Mouse (Mus musculus) forebrain, embryonic 12.5 days (tissue): Measurements from ENCODE around the gene Gm11569. TPM values are rescaled to one million over a fixed set of nuclear protein-coding genes. Genes with fewer than 3 reads are reported as not detected.
"Not testable (repeated sequence)": the region's sequence is repeated elsewhere in the genome, so short reads cannot be mapped to it uniquely, and the experiment has no call there.

Experiments
- ATAC-seq: fragments of 200-750 bp; cut with Nextera tagmentation; 2 replicates; pipeline ENCODE4 v1.8.0; 2017; ENCODE audit warnings: moderate TSS enrichment; ENCODE audit not compliant: low FRiP score
- H3K27ac ChIP-seq: fragments of 300-500 bp; sonication (generic); 2 replicates; pipeline ENCODE4 v1.5.1; 2016; ENCODE audit warnings: mild to moderate bottlenecking
- H3K27me3 ChIP-seq: fragments of 300-500 bp; sonication (generic); 2 replicates; pipeline ENCODE4 v1.6.1; 2016; ENCODE audit warnings: mild to moderate bottlenecking
- H3K36me3 ChIP-seq: fragments of 300-500 bp; sonication (generic); replicated peaks from 2 replicates; pipeline ENCODE4 v1.6.1; 2016; ENCODE audit warnings: mild to moderate bottlenecking
- H3K4me1 ChIP-seq: fragments of 300-500 bp; sonication (generic); 2 replicates; pipeline ENCODE4 v1.6.1; 2016
- H3K4me2 ChIP-seq: fragments of 300-500 bp; sonication (generic); 2 replicates; pipeline ENCODE4 v1.6.1; 2016; ENCODE audit warnings: mild to moderate bottlenecking, moderate library complexity
- H3K4me3 ChIP-seq: fragments of 300-500 bp; sonication (generic); replicated peaks from 2 replicates; pipeline ENCODE4 v1.5.1; 2016; ENCODE audit warnings: mild to moderate bottlenecking
- H3K9ac ChIP-seq: fragments of 300-500 bp; sonication (generic); 2 replicates; pipeline ENCODE4 v1.6.1; 2016; ENCODE audit warnings: mild to moderate bottlenecking
- H3K9me3 ChIP-seq: fragments of 300-500 bp; sonication (generic); 2 replicates; pipeline ENCODE4 v1.6.1; 2016
- whole genome bisulfite sequencing: fragments of 180-500 bp; shearing (Covaris S2); methylation state at CpG from one replicate; pipeline ENCODE4 v1.1.7; 2016; 5-methylcytosine and 5-hydroxymethylcytosine counted together
- polyA plus RNA-seq: library from polyadenylated mRNA; unstranded; fragments of >200 nt; fragmentation: Nextera tagmentation; extraction: Ambion mirVana; gene quantifications from 2 replicates; pipeline ENCODE4 v1.2.1, GENCODE M21; 2016

Gene Gm11569
- polyA plus RNA-seq = not detected in 2 replicates

- ATAC-seq, H3K27me3 ChIP-seq, H3K9ac ChIP-seq, H3K36me3 ChIP-seq, H3K4me2 ChIP-seq, H3K4me3 ChIP-seq, H3K27ac ChIP-seq, H3K4me1 ChIP-seq, H3K9me3 ChIP-seq: not testable (repeated sequence)
- WGBS = no CpG with 5 or more reads among the region's 1 CpGs
Observed at GRCm38 (mm10) chr11:99798832-99799231, at the start of gene Gm11569. Gm11569 (minus strand) TSS chr11:99798932.

GRCm38 (mm10) chr11:99846746-99847145 is 48.0 kb upstream of the Gm11569 start:
- Histone ChIP-seq H3K4me2 (no peak overlapping the region), H3K36me3 (no peaks in the 10 kb centered on the region), H3K4me1 (peaks cover 8% of the 10 kb centered on the region; the same call in 1 of the 2 replicates), H3K4me3 (no peak overlapping the region), H3K9ac (no peak overlapping the region), H3K27ac (no peak overlapping the region), H3K27me3 (no peaks in the 10 kb centered on the region), H3K9me3 (no peaks in the 10 kb centered on the region)
- ATAC-seq = no peak
- WGBS = 90% methylated on average over 2 of the region's 2 CpGs

GRCm38 (mm10) chr11:99842185-99842584 is 43.5 kb upstream of the Gm11569 start:
- no peak overlapping the region for H3K9ac ChIP-seq
- H3K4me1 ChIP-seq = peaks cover 8% of the 10 kb centered on the region; the same call in 1 of the 2 replicates
- no peaks in the 10 kb centered on the region for H3K9me3 ChIP-seq
- WGBS = 44% methylated on average over 1 of the region's 1 CpGs
- ATAC-seq = no peak; the same call in 1 of the 2 replicates
- no peak overlapping the region for H3K4me3 ChIP-seq
- no peak overlapping the region for H3K27ac ChIP-seq
- H3K27me3 ChIP-seq = no peaks in the 10 kb centered on the region
- no peaks in the 10 kb centered on the region for H3K36me3 ChIP-seq
- no peak overlapping the region for H3K4me2 ChIP-seq

- peaks cover 8% of the 10 kb centered on the region; the same call in 1 of the 2 replicates for H3K4me1 ChIP-seq
- no peak within 1 kb of the TSS for H3K9ac ChIP-seq
- H3K4me2 ChIP-seq = no peak within 1 kb of the TSS
- H3K36me3 ChIP-seq = no peaks in the 10 kb centered on the region
- WGBS = 87% methylated on average over 1 of the region's 1 CpGs
- no peaks in the 10 kb centered on the region for H3K27me3 ChIP-seq
- H3K27ac ChIP-seq = no peak within 1 kb of the TSS
- H3K4me3 ChIP-seq = no peak within 1 kb of the TSS
- no peak for ATAC-seq
- no peaks in the 10 kb centered on the region for H3K9me3 ChIP-seq
Observed at GRCm38 (mm10) chr11:99837966-99838365, 39.2 kb upstream of the Gm11569 start, which contains the start of gene 2300003K06Rik. 2300003K06Rik (minus strand) TSS chr11:99838066.

GRCm38 (mm10) chr11:99815566-99815965 is 16.8 kb upstream of the Gm11569 start, which contains the start of gene Gm11564:
Gm11564 (minus strand) TSS chr11:99815666.
- ATAC-seq, H3K4me1 ChIP-seq, H3K36me3 ChIP-seq, H3K4me3 ChIP-seq, H3K9me3 ChIP-seq, H3K27me3 ChIP-seq, H3K9ac ChIP-seq, H3K4me2 ChIP-seq: not testable (repeated sequence)
- WGBS = 86% methylated on average over 2 of the region's 2 CpGs
- H3K27ac ChIP-seq = 0 out of 2 replicates have a peak within 1 kb of the TSS, but pooled peaks have one; percentile 13

GRCm38 (mm10) chr11:99809792-99810191 is 11.1 kb upstream of the Gm11569 start, which contains the start of gene Krtap4-13:
Krtap4-13 (minus strand) TSS chr11:99809892.
- not testable (repeated sequence) for H3K4me1 ChIP-seq, H3K27me3 ChIP-seq, H3K9ac ChIP-seq, H3K36me3 ChIP-seq, H3K9me3 ChIP-seq, H3K4me2 ChIP-seq, ATAC-seq, H3K27ac ChIP-seq, H3K4me3 ChIP-seq

- WGBS = no CpG with 5 or more reads among the region's 1 CpGs
- H3K27me3 ChIP-seq, H3K27ac ChIP-seq, H3K9ac ChIP-seq, ATAC-seq, H3K4me3 ChIP-seq, H3K4me2 ChIP-seq, H3K4me1 ChIP-seq, H3K9me3 ChIP-seq, H3K36me3 ChIP-seq: not testable (repeated sequence)
Observed at GRCm38 (mm10) chr11:99804346-99804745, 5.6 kb upstream of the Gm11569 start, which contains the start of gene Gm11554. Gm11554 (minus strand) TSS chr11:99804446.

GRCm38 (mm10) chr11:99793367-99793766 is 5.4 kb downstream of the Gm11569 start, which contains the start of gene Gm11596:
Gm11596 (minus strand) TSS chr11:99793467.
- H3K27ac ChIP-seq = no peak within 1 kb of the TSS
- no peaks in the 10 kb centered on the region for H3K36me3 ChIP-seq
- H3K9ac ChIP-seq = no peak within 1 kb of the TSS
- H3K4me3 ChIP-seq = no peak within 1 kb of the TSS
- no peaks in the 10 kb centered on the region for H3K9me3 ChIP-seq
- H3K4me1 ChIP-seq = no peaks in the 10 kb centered on the region
- no peak for ATAC-seq
- 84% methylated on average over 2 of the region's 2 CpGs for whole genome bisulfite sequencing
- no peaks in the 10 kb centered on the region for H3K27me3 ChIP-seq
- no peak within 1 kb of the TSS for H3K4me2 ChIP-seq

GRCm38 (mm10) chr11:99784900-99785299 is 13.8 kb downstream of the Gm11569 start, which contains the start of gene Krtap4-9:
Krtap4-9 (plus strand) TSS chr11:99785200.
- H3K4me2 ChIP-seq, ATAC-seq, H3K4me3 ChIP-seq, H3K27me3 ChIP-seq, H3K36me3 ChIP-seq, H3K4me1 ChIP-seq, H3K9ac ChIP-seq, H3K9me3 ChIP-seq, H3K27ac ChIP-seq: not testable (repeated sequence)

- 96% methylated on average over 2 of the region's 2 CpGs for WGBS
- H3K9ac ChIP-seq = no peak within 1 kb of the TSS
- peaks cover 4% of the 10 kb centered on the region; the same call in 1 of the 2 replicates for H3K4me1 ChIP-seq
- H3K36me3 ChIP-seq = no peaks in the 10 kb centered on the region
- H3K27me3 ChIP-seq = peaks cover under 1% of the 10 kb centered on the region; the same call in 1 of the 2 replicates
- H3K4me3 ChIP-seq = no peak within 1 kb of the TSS
- no peak for ATAC-seq
- no peak within 1 kb of the TSS for H3K27ac ChIP-seq
- H3K4me2 ChIP-seq = no peak within 1 kb of the TSS
- no peaks in the 10 kb centered on the region for H3K9me3 ChIP-seq
Observed at GRCm38 (mm10) chr11:99780604-99781003, 18.1 kb downstream of the Gm11569 start, which contains the start of gene Krtap4-8. Krtap4-8 (minus strand) TSS chr11:99780704.

- Histone ChIP-seq H3K9ac (no peak overlapping the region), H3K9me3 (no peaks in the 10 kb centered on the region), H3K36me3 (no peaks in the 10 kb centered on the region), H3K27me3 (no peaks in the 10 kb centered on the region), H3K4me3 (no peak overlapping the region), H3K4me2 (no peak overlapping the region), H3K4me1 (peaks cover 4% of the 10 kb centered on the region; the same call in 1 of the 2 replicates), H3K27ac (no peak overlapping the region)
- WGBS = 41% methylated on average over 7 of the region's 7 CpGs
- no peak for ATAC-seq
Observed at GRCm38 (mm10) chr11:99778401-99778800, 20.3 kb downstream of the Gm11569 start.

- not testable (repeated sequence) for H3K4me1 ChIP-seq, H3K4me2 ChIP-seq, ATAC-seq, H3K9me3 ChIP-seq, H3K27ac ChIP-seq, H3K27me3 ChIP-seq, H3K4me3 ChIP-seq, H3K9ac ChIP-seq, H3K36me3 ChIP-seq
Observed at GRCm38 (mm10) chr11:99772813-99773212, 25.9 kb downstream of the Gm11569 start, which contains the start of gene Gm11595. Gm11595 (minus strand) TSS chr11:99772913.

GRCm38 (mm10) chr11:99768410-99768809 is 30.3 kb downstream of the Gm11569 start:
- Histone ChIP-seq H3K27ac (no peak overlapping the region), H3K36me3 (no peaks in the 10 kb centered on the region), H3K9ac (no peak overlapping the region), H3K27me3 (no peaks in the 10 kb centered on the region), H3K4me3 (no peak overlapping the region), H3K4me2 (no peak overlapping the region), H3K9me3 (no peaks in the 10 kb centered on the region), H3K4me1 (no peaks in the 10 kb centered on the region)
- WGBS = 69% methylated on average over 2 of the region's 2 CpGs
- ATAC-seq = no peak
